8 mouse cellular contexts compared by ENCODE assay signal in genomic region chr8:124947865-124948732, GRCm38 (mm10). TPM values are rescaled to one million over a fixed set of nuclear protein-coding genes. Genes with fewer than 3 reads are reported as not detected.
A peak's percentile ranks its signal among the peaks of the same experiment; 100 is the strongest.
DNase-seq lines count a peak whose midpoint lies in the region; ATAC-seq and TF ChIP-seq lines count a peak whose summit lies in the region.

No protein-coding gene starts in this region.

- peak; percentile 32 for DNase-seq in right cerebral cortex, adult 18-20 months
- DNase-seq in right cerebral cortex, postnatal 36 days (ENCODE audit: low spot score in 2 of 2), result no peak
- DNase-seq in heart, adult 18-20 months, result peak; percentile 50 to 65
- DNase-seq in kidney, adult 11 months, result peak; percentile 49
- DNase-seq in liver, embryonic 13.5 days, result peak; percentile 29
- DNase-seq in neural tube, embryonic 10.5 days (ENCODE audit: extremely low spot score, low spot score), result peak; percentile 77
- peak; percentile 63 for DNase-seq in testis, postnatal 10 days (ENCODE audit: low spot score)

- H3K9me3 ChIP-seq in liver, embryonic 13.5 days (replicated peaks), result no peaks in the 10 kb centered on the region

- WGBS in liver, embryonic 13.5 days (ENCODE audit: insufficient replicate concordance), result under 1% methylated on average over 61 of the region's 67 CpGs

- no peak for TF ChIP-seq POLR2A in cortical plate, adult 2 months (IDR thresholded peaks at IDR 0.05; ENCODE audit: extremely low read depth, insufficient read depth, low read length)

- H3K4me2 ChIP-seq in liver, embryonic 13.5 days, result peak overlapping the region; percentile 93

- H3K27ac ChIP-seq in cortical plate, adult 2 months (ENCODE audit: insufficient read depth, low read length), result peak overlapping the region; percentile 72
- peak overlapping the region; percentile 58 for H3K27ac ChIP-seq in liver, embryonic 13.5 days

- ATAC-seq in liver, embryonic 13.5 days (ENCODE audit: low read depth), result peak; percentile 11

- H3K4me1 ChIP-seq in cortical plate, adult 2 months (ENCODE audit: control insufficient read depth, insufficient read depth, low read length), result peaks cover 7% of the 10 kb centered on the region
- H3K4me1 ChIP-seq in liver, embryonic 13.5 days (replicated peaks), result peaks cover 56% of the 10 kb centered on the region

- H3K9ac ChIP-seq in liver, embryonic 13.5 days, result peak overlapping the region; percentile 81

- peak overlapping the region; percentile 96 for H3K4me3 ChIP-seq in cortical plate, adult 2 months (ENCODE audit: insufficient read depth, low read length)
- H3K4me3 ChIP-seq in liver, embryonic 13.5 days (replicated peaks), result peak overlapping the region; percentile 76

- H3K27me3 ChIP-seq in liver, embryonic 13.5 days, result peaks cover 24% of the 10 kb centered on the region

- TF ChIP-seq CTCF in cortical plate, adult 2 months (IDR thresholded peaks at IDR 0.05; ENCODE audit: extremely low read depth, insufficient read depth, low read length), result no peak

- H3K36me3 ChIP-seq in liver, embryonic 13.5 days, result no peaks in the 10 kb centered on the region

RNA-seq across cellular contexts. Expression of gene Egln1, which starts 1.0 kb away (rescaled TPM):
- 59.4 and 62.0 TPM in 2 replicates for polyA plus RNA-seq in cortical plate, adult 2 months (2012; rRNA removed)
- total RNA-seq in heart, adult 18-20 months (2021), result 100 to 1,000 TPM; 310 to 331 TPM
- 2.7 TPM in 2 replicates for polyA plus RNA-seq in liver, embryonic 13.5 days (2015; fragmentation: Nextera tagmentation; extraction: Ambion mirVana)

RNA-seq across cellular contexts. Expression of gene Sprtn, which starts 50.4 kb away (rescaled TPM):
- polyA plus RNA-seq in cortical plate, adult 2 months (2012; rRNA removed), result 16.3 and 17.3 TPM in 2 replicates
- total RNA-seq in heart, adult 18-20 months (2021), result 10 to 100 TPM; 10.5 to 12.9 TPM
- polyA plus RNA-seq in liver, embryonic 13.5 days (2015; fragmentation: Nextera tagmentation; extraction: Ambion mirVana), result 6.1 and 7.5 TPM in 2 replicates

RNA-seq across cellular contexts. Expression of gene Exoc8, which starts 50.6 kb away (rescaled TPM):
- 14.6 and 16.3 TPM in 2 replicates for polyA plus RNA-seq in cortical plate, adult 2 months (2012; rRNA removed)
- total RNA-seq in heart, adult 18-20 months (2021), result 10 to 100 TPM; 18.4 to 18.7 TPM
- 4.2 and 4.5 TPM in 2 replicates for polyA plus RNA-seq in liver, embryonic 13.5 days (2015; fragmentation: Nextera tagmentation; extraction: Ambion mirVana)

Comparison
In these comparisons a context has a peak if more than half of its experiments do, and no peak if none do; other contexts are left out.
1. DNase-seq: peak in right cerebral cortex, adult 18-20 months (single experiment), heart, adult 18-20 months (2 of 2), kidney, adult 11 months (single experiment), liver, embryonic 13.5 days (single experiment), neural tube, embryonic 10.5 days (single experiment) and testis, postnatal 10 days (single experiment); none in right cerebral cortex, postnatal 36 days (0 of 2).
2. RNA of gene Egln1, which starts 1.0 kb away (polyA plus RNA-seq): 59.4 to 62.0 TPM in cortical plate, adult 2 months; 2.7 TPM in liver, embryonic 13.5 days; every median in the first group is over 10 times any median in the second.